Mouse (Mus musculus): Measurements from ENCODE around the gene Serpinb12.

GRCm38 (mm10) chr1:106934265-106934664 is at the start of gene Serpinb12:
- TF ChIP-seq CTCF (IDR thresholded peaks at IDR 0.05; ENCODE audit: low read depth) = no peak
- no peak for TF ChIP-seq EP300 (IDR thresholded peaks at IDR 0.05; ENCODE audit: low read depth)

All from liver, postnatal 0 days (tissue).